Mouse (Mus musculus): ENCODE measurements around the gene Gm5136. TPM values are rescaled to one million over a fixed set of nuclear protein-coding genes. Genes with fewer than 3 reads are reported as not detected.

Gene Gm5136
- total and polyA plus RNA-seq, 3 experiments: not detected

DNA sequence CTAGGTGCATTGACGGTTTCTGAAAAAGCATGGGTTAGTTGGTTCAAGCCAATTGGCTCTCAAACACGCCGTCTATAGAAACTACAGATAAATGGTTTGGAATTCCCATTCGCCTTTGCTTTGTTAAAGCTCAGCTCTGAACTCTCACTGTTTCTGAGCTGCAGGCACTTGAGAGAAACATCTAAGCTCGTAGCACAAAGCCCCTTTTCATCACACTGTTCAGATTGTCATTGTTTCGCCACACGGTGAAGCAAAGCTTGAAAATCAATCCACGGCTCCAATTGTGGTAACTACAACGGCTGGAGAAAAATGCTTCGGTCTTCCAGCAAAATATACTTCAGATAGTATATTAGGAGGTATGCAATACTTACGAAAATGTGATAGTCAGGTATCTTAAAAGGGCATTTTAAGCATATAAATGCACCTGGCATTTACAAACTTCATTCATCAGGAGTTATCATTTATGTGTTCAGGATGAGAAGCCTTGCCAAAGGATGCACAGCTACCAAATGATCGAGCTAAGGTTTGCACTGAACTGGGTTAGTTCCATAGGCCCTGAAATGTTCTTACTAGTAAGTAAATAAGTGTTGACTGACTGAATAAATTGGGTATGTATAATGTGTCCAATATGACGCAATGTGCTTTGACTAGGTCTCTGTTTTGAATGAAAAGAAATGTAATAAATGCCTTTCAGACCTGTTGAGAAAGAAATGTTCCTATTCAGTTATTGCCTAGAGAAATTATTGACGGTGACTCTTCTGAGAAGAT is 1.6 kb upstream of the Gm5136 start:
- in situ Hi-C loops (cut with MboI; ENCODE audit: low pct_ligation_motif_present, low pct_unique_long_range_greater_than_20kb, low sequenced_read_pairs): no loop called here
- Histone ChIP-seq H3K4me2 (ENCODE audit: insufficient read depth, low read depth, poor library complexity, severe bottlenecking) (no peak overlapping the region), H3K36me3 (replicated peaks in 1 of 2; ENCODE audit: control insufficient read depth in 1 of 2, insufficient read depth in 1 of 2, low read length in 1 of 2) (no peaks in the 10 kb centered on the region), H3K79me2 (replicated peaks; ENCODE audit: control insufficient read depth, extremely low read depth, insufficient read depth, poor library complexity, severe bottlenecking) (no peaks in the 10 kb centered on the region), H3K9me3 (replicated peaks; ENCODE audit: low read length) (no peaks in the 10 kb centered on the region), H3K27me3 (replicated peaks) (no peaks in the 10 kb centered on the region), H3K27ac (ENCODE audit: insufficient read depth, low read depth) (no peak overlapping the region), H3K9ac (ENCODE audit: insufficient read depth, low read depth) (no peak overlapping the region), H3K4me1 (ENCODE audit: control insufficient read depth in 1 of 2, insufficient read depth in 2 of 2) (no peaks in the 10 kb centered on the region), H3K4me3 (replicated peaks in 1 of 3; ENCODE audit: low read depth in 2 of 3, low read length in 2 of 3, poor library complexity in 1 of 3) (no peak overlapping the region)
- no peak for DNase-seq (ENCODE audit: extremely low read depth)
- TF ChIP-seq POLR2A (IDR thresholded peaks at IDR 0.05; ENCODE audit: low read depth, low read length) (no peak), SIN3A (IDR thresholded peaks at IDR 0.05; ENCODE audit: low read length) (no peak), ZNF384 (IDR thresholded peaks at IDR 0.05; ENCODE audit: low read depth, low read length) (no peak), USF1 (IDR thresholded peaks at IDR 0.05; ENCODE audit: low read depth, low read length) (no peak), MEF2A (IDR thresholded peaks at IDR 0.05; ENCODE audit: borderline replicate concordance, low read depth, low read length) (no peak), CHD1 (IDR thresholded peaks at IDR 0.05; ENCODE audit: low read depth, low read length) (no peak), EP300 (IDR thresholded peaks at IDR 0.05; ENCODE audit: low read length) (no peak), USF2 (conservative IDR thresholded peaks at IDR 0.05; ENCODE audit: low read depth, low read length) (no peak), UBTF (IDR thresholded peaks at IDR 0.05; ENCODE audit: low read depth, low read length) (no peak), ETS1 (conservative IDR thresholded peaks at IDR 0.05; ENCODE audit: low read depth, low read length) (no peak), RCOR1 (conservative IDR thresholded peaks at IDR 0.05; ENCODE audit: low read depth, low read length) (no peak), CTCF (conservative IDR thresholded peaks at IDR 0.05 in 1 of 2, IDR thresholded peaks at IDR 0.05 in 1 of 2; ENCODE audit: low read depth in 2 of 2, low read length in 2 of 2) (no peak), RAD21 (IDR thresholded peaks at IDR 0.05; ENCODE audit: low read depth, low read length) (no peak)
- dilution Hi-C loops (cut with MboI; ENCODE audit: extremely low pct_ligation_motif_present, extremely low pct_unique_long_range_greater_than_20kb, low sequenced_read_pairs): no loop called here

DNA sequence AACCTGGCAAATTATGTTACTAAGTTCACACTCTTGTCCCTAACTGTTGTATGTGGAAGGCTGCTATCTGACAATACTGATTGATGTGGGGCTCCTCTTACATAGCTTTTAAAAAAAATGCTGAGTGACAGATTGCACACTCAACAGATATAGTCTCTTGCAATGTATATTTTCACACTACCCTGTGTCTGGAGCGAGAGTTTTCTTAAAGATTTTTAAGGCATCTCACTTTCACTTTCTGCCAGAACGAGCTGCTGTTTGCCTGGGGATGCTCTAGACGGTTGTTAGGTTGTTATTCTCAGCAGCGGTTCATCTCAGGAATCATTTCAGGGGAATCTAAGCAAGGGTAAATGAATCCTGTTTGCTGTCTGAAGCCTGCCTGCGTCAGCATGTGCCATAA is 2.9 kb downstream of the Gm5136 start:
- Histone ChIP-seq H3K4me1 (ENCODE audit: control insufficient read depth in 1 of 2, insufficient read depth in 2 of 2) (no peaks in the 10 kb centered on the region), H3K27me3 (replicated peaks) (no peaks in the 10 kb centered on the region), H3K9me3 (replicated peaks; ENCODE audit: low read length) (no peaks in the 10 kb centered on the region), H3K4me3 (replicated peaks in 1 of 3; ENCODE audit: low read depth in 2 of 3, low read length in 2 of 3, poor library complexity in 1 of 3) (no peak overlapping the region), H3K9ac (ENCODE audit: insufficient read depth, low read depth) (no peak overlapping the region), H3K36me3 (replicated peaks in 1 of 2; ENCODE audit: control insufficient read depth in 1 of 2, insufficient read depth in 1 of 2, low read length in 1 of 2) (no peaks in the 10 kb centered on the region), H3K27ac (ENCODE audit: insufficient read depth, low read depth) (no peak overlapping the region), H3K4me2 (ENCODE audit: insufficient read depth, low read depth, poor library complexity, severe bottlenecking) (peak overlapping the region; percentile 24), H3K79me2 (replicated peaks; ENCODE audit: control insufficient read depth, extremely low read depth, insufficient read depth, poor library complexity, severe bottlenecking) (no peaks in the 10 kb centered on the region)
- TF ChIP-seq MEF2A (IDR thresholded peaks at IDR 0.05; ENCODE audit: borderline replicate concordance, low read depth, low read length): no peak
- TF ChIP-seq ZC3H11A (IDR thresholded peaks at IDR 0.05; ENCODE audit: low read depth, low read length): no peak
- no peak for TF ChIP-seq NELFE (IDR thresholded peaks at IDR 0.05; ENCODE audit: low read depth, low read length)
- TF ChIP-seq UBTF (IDR thresholded peaks at IDR 0.05; ENCODE audit: low read depth, low read length): no peak
- TF ChIP-seq SIN3A (IDR thresholded peaks at IDR 0.05; ENCODE audit: low read length): no peak
- TF ChIP-seq PAX5 (IDR thresholded peaks at IDR 0.05; ENCODE audit: low read length): no peak
- no peak for TF ChIP-seq NRF1 (IDR thresholded peaks at IDR 0.05; ENCODE audit: low read depth, low read length)
- no peak for TF ChIP-seq TBP (conservative IDR thresholded peaks at IDR 0.05; ENCODE audit: low read depth, low read length)
- TF ChIP-seq BHLHE40 (IDR thresholded peaks at IDR 0.05; ENCODE audit: low read depth, low read length): no peak
- no peak for TF ChIP-seq GABPA (IDR thresholded peaks at IDR 0.05; ENCODE audit: insufficient replicate concordance, low read depth, low read length)
- no peak for TF ChIP-seq IRF4 (IDR thresholded peaks at IDR 0.05; ENCODE audit: low read depth, low read length)
- no peak for TF ChIP-seq EP300 (IDR thresholded peaks at IDR 0.05; ENCODE audit: low read length)
- no peak for TF ChIP-seq MAX (IDR thresholded peaks at IDR 0.05; ENCODE audit: low read length)
- TF ChIP-seq CTCF (conservative IDR thresholded peaks at IDR 0.05 in 1 of 2, IDR thresholded peaks at IDR 0.05 in 1 of 2; ENCODE audit: low read depth in 2 of 2, low read length in 2 of 2): no peak
- no peak for TF ChIP-seq RCOR1 (conservative IDR thresholded peaks at IDR 0.05; ENCODE audit: low read depth, low read length)
- TF ChIP-seq POLR2AphosphoS2 (IDR thresholded peaks at IDR 0.05; ENCODE audit: low read depth, low read length): no peak
- TF ChIP-seq USF2 (conservative IDR thresholded peaks at IDR 0.05; ENCODE audit: low read depth, low read length): no peak
- no peak for DNase-seq (ENCODE audit: extremely low read depth)
- in situ Hi-C loops (cut with MboI; ENCODE audit: low pct_ligation_motif_present, low pct_unique_long_range_greater_than_20kb, low sequenced_read_pairs): no loop called here
- dilution Hi-C loops (cut with MboI; ENCODE audit: extremely low pct_ligation_motif_present, extremely low pct_unique_long_range_greater_than_20kb, low sequenced_read_pairs): no loop called here

Data from CH12.LX (cell line).